Mouse (Mus musculus) lung, postnatal 14 days (tissue): ENCODE data around the gene Fam174b.

Source experiments
- DNase-seq: peaks from one replicate; pipeline ENCODE4 v3.0.0; 2021

Gene Fam174b

DNA sequence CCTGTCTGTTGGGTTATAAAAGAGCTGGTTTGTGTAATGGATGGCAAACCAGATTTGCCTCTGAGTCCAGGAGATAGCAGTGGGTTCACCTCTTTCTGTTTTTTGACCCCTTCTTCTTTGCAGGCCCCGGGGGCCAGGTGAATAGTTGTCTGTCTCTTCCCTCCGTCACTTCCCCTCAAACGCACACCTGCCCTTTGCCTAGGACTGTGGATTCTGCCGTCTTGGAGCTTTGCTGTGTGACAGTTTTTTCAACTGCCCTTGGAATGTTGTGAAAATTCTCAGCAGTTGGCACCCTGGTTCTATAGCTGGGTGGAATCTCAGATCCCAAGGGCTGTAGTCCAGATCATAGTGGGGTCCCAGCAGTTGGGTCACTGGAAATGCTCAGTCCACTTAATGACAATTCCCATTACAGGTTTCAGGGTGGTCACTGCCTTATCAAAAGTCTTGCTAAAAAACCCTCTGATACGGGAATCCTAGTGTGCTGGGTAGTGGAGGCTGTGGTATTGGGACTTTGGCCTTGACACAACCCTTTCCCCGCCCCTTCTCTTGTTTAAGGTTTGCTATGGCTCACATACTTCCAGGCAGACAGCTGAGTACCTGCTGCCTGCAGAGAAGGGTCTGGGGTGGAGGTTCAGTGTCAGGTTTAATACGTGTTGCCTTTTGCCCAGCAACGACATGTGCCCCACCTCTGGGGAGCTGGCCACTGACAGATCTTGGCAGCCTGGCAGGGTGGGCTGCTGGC lies 76.3 kb downstream of the Fam174b start:
- no peak for DNase-seq

GRCm38 (mm10) chr7:73819366-73819765 lies 79.3 kb downstream of the Fam174b start:
- no peak for DNase-seq
